Mouse (Mus musculus) kidney, embryonic 15.5 days (tissue): Measurements from ENCODE around the gene Map3k21. TPM values are rescaled to one million over a fixed set of nuclear protein-coding genes. Genes with fewer than 3 reads are reported as not detected.
A peak's percentile ranks its signal among the peaks of the same experiment; 100 is the strongest.

Source experiments
- ATAC-seq: fragments of 200-750 bp; cut with Nextera tagmentation; replicated peaks from 2 replicates; pipeline ENCODE4 v1.8.0; 2017; ENCODE audit warnings: moderate TSS enrichment; ENCODE audit not compliant: low FRiP score
- H3K27ac ChIP-seq: fragments of 300-500 bp; sonication (generic); 2 replicates; pipeline ENCODE4 v1.5.1; 2015; ENCODE audit warnings: mild to moderate bottlenecking, inconsistent platforms
- H3K27me3 ChIP-seq: fragments of 300-500 bp; sonication (generic); 2 replicates; pipeline ENCODE4 v1.6.1; 2015; ENCODE audit warnings: inconsistent platforms
- H3K36me3 ChIP-seq: fragments of 300-500 bp; sonication (generic); 2 replicates; pipeline ENCODE4 v1.6.1; 2015; ENCODE audit warnings: inconsistent platforms
- H3K4me1 ChIP-seq: fragments of 300-500 bp; sonication (generic); 2 replicates; pipeline ENCODE4 v1.6.1; 2015; ENCODE audit warnings: inconsistent platforms
- H3K4me2 ChIP-seq: fragments of 300-500 bp; sonication (generic); 2 replicates; pipeline ENCODE4 v1.6.1; 2015; ENCODE audit warnings: moderate library complexity, mild to moderate bottlenecking, inconsistent platforms
- H3K4me3 ChIP-seq: fragments of 300-500 bp; sonication (generic); replicated peaks from 2 replicates; pipeline ENCODE4 v1.5.1; 2015; ENCODE audit warnings: mild to moderate bottlenecking, inconsistent platforms
- H3K9ac ChIP-seq: fragments of 300-500 bp; sonication (generic); 2 replicates; pipeline ENCODE4 v1.6.1; 2015; ENCODE audit warnings: mild to moderate bottlenecking, inconsistent platforms
- H3K9me3 ChIP-seq: fragments of 300-500 bp; sonication (generic); replicated peaks from 2 replicates; pipeline ENCODE4 v1.6.1; 2016; ENCODE audit warnings: inconsistent platforms
- WGBS: fragments of 180-500 bp; shearing (Covaris S2); methylation state at CpG from one replicate; pipeline ENCODE4 v1.1.7; 2015; ENCODE audit warnings: mixed read lengths; 5-methylcytosine and 5-hydroxymethylcytosine counted together
- polyA plus RNA-seq: library from polyadenylated mRNA; unstranded; fragments of >200 nt; fragmentation: Nextera tagmentation; extraction: Ambion mirVana; gene quantifications from 2 replicates; pipeline ENCODE4 v1.2.1, GENCODE M21; 2015

The Map3k21 gene
- polyA plus RNA-seq, 1 experiment from 2014 or later: 4.6 TPM

DNA sequence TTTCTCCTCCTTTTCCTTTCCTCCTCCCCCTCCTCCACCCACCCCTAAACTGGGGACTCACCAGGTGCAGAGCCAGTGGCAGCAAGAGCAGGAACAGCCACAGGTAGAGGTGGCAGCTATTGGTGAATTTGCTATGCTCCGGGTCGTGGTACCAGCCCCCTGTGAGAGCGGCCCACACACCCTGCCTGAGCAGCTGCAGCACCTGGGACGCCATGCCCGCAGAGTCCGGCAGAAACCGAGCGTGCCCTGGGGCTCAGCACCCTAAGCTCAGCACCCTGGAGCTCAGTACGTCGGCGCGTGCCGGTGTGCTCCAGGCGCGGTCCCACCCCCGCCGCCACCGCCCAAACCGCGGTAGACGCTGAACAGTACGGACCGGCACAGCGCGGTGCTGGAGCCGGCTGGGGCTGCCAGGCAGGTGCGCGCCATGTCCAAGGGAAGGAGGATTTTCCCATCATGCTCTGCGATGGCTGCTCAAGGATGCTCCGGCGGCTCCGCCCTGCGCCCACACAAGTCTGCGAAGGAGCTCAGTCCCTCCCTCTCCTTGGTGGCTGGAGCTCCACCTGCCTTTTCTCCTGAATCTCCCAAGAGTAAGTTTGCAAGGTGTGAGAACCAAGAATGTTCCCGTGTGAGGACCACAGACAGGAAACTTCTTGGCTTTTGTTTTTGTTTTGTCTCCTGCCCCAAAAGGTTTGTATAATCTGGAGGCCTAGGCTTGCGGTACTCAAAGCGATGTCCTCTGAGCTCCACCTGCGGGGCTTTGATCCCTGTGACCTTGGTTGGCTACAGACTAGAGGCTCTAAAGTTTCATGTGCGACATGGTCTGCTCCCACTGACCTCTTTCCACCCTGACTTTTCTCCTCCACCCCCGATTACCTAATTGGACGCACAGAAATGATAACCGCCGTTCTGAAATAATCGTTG is 12.1 kb upstream of the Map3k21 start, which contains the start of gene Pcnx2:
Gene Pcnx2 (minus strand): TSS at position 450 of the 921 bp plus-strand sequence.
- 6% methylated on average over 44 of the region's 44 CpGs for WGBS
- ATAC-seq: peak; percentile 40; the same call in 1 of the 2 replicates

DNA sequence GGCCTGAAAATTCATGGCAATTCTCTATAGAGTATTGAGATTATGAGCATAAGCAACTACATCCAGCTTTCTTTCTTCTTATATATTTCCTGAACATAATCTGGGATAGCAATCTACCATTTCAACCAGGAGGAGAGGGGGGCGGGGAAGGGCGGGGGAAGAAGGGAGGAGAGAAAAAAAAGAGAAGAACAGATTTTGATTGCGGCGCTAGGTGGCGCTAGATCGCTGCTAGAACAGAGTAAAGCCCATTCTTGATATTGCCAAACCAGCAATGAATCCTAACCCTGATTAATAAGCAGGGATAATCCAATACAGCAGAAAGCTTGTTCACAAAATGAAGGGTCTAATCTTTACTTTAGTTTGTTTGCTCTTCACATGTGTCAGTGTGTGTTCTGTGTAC is 11.4 kb upstream of the Map3k21 start:
- H3K9ac ChIP-seq: no peak overlapping the region
- no peak overlapping the region for H3K27ac ChIP-seq
- peak overlapping the region; percentile 58 for H3K4me2 ChIP-seq
- no peaks in the 10 kb centered on the region for H3K9me3 ChIP-seq
- 0% methylated on average over 6 of the region's 6 CpGs for WGBS
- no peak overlapping the region for H3K4me3 ChIP-seq
- H3K27me3 ChIP-seq: peaks cover 30% of the 10 kb centered on the region
- H3K4me1 ChIP-seq: peaks cover 19% of the 10 kb centered on the region
- no peak for ATAC-seq
- no peaks in the 10 kb centered on the region for H3K36me3 ChIP-seq

More for the DNA sequence above, 12.1 kb upstream of the Map3k21 start, which contains the start of gene Pcnx2:
- H3K9me3 ChIP-seq: no peaks in the 10 kb centered on the region
- peaks cover 19% of the 10 kb centered on the region for H3K4me1 ChIP-seq
- peak within 1 kb of the TSS; percentile 29 for H3K4me3 ChIP-seq
- no peak within 1 kb of the TSS for H3K9ac ChIP-seq
- H3K27ac ChIP-seq: no peak within 1 kb of the TSS
- peaks cover 30% of the 10 kb centered on the region for H3K27me3 ChIP-seq
- H3K36me3 ChIP-seq: no peaks in the 10 kb centered on the region
- H3K4me2 ChIP-seq: peak within 1 kb of the TSS; percentile 58

DNA sequence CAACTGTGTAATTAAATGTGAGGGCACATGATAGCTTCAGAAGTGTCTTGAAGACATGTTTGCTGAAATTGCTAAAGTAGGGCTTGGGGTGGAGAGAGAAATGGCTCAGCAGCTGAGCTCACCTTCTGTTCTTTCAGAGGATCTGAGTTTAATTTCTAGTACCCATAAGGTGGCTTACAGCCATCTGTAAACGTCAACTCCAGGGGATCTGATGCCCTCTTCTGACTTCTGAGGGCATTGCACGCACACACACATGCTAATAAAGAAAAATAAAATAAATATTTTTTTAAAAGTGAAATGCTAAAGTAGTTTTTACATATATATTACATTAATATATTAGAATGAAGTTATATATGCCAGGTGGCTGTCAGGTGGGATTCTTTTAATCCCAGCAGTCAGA is 9.1 kb upstream of the Map3k21 start:
- no peak for ATAC-seq
- WGBS: 35% methylated on average over 2 of the region's 2 CpGs
- Histone ChIP-seq H3K9ac (no peak overlapping the region), H3K36me3 (no peaks in the 10 kb centered on the region), H3K27ac (no peak overlapping the region), H3K4me3 (no peak overlapping the region), H3K4me2 (no peak overlapping the region), H3K4me1 (peaks cover 19% of the 10 kb centered on the region), H3K9me3 (no peaks in the 10 kb centered on the region), H3K27me3 (peaks cover 26% of the 10 kb centered on the region)

DNA sequence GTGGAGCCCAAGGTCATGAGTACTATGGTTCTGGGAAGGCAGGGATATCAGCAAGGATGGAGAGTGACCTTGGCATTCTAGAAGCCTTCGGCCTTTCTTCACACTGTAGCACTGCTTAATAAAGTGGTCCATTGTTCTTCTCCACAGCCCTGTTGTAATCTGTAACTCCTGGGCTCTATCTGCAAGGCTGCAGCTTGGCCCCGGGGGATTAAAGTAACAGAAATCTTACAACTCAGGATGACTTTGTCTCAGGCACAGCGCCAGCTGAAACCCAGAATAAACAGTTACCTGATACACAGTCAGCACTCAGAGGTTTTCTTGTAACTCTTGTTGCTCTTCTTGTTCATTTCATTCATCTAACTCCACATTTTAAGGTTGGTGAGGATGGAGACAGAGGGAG is 7.7 kb upstream of the Map3k21 start:
- H3K27me3 ChIP-seq: peaks cover 13% of the 10 kb centered on the region
- H3K9ac ChIP-seq: no peak overlapping the region
- H3K36me3 ChIP-seq: no peaks in the 10 kb centered on the region
- H3K9me3 ChIP-seq: no peaks in the 10 kb centered on the region
- no peak overlapping the region for H3K27ac ChIP-seq
- ATAC-seq: no peak
- H3K4me2 ChIP-seq: no peak overlapping the region
- no peak overlapping the region for H3K4me3 ChIP-seq
- WGBS: 36% methylated on average over 3 of the region's 3 CpGs
- peaks cover 19% of the 10 kb centered on the region for H3K4me1 ChIP-seq

DNA sequence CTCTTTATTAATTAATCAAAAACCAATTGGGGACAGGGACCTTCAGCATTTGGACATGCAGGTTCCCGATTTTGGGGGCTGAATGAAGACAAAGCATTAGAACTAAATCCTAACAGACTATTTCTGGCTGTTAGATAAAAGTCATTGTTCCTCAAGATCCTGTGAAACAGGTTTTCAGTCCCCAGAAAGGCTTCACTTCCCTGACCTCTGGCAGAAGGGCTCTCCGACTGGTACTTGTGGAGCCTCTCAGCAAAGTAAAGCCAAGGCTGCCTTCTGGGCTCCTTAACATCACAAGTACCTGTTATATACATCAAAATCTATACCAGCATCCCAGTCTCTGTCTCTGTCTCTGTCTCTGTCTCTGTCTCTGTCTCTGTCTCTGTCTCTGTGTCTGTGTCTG is 4.9 kb upstream of the Map3k21 start:
- 67% methylated on average over 2 of the region's 2 CpGs for WGBS
- no peak overlapping the region for H3K9ac ChIP-seq
- ATAC-seq: no peak
- H3K27ac ChIP-seq: no peak overlapping the region
- peaks cover 13% of the 10 kb centered on the region for H3K4me1 ChIP-seq
- no peak overlapping the region for H3K4me3 ChIP-seq
- no peaks in the 10 kb centered on the region for H3K9me3 ChIP-seq
- H3K36me3 ChIP-seq: no peaks in the 10 kb centered on the region
- peaks cover 23% of the 10 kb centered on the region for H3K27me3 ChIP-seq
- H3K4me2 ChIP-seq: no peak overlapping the region

DNA sequence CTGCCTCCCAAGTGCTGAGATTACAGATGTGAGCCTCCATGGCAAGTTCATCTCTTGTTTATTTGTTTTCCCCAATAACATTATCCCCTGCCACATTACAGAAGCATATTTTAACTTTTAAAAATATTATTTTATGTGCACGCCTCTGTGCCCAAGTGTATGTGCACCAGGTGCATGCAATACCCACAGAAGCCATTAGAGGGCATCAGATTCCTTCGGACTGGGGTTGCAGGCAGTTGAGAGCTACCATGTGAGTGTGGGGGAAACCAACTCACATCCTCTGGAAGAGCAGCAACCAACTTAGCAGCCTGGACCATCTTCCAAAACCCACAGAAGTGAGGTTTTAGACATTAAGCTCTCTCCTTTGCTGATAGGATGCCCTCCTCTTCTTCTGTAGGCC is 2.9 kb upstream of the Map3k21 start:
- ATAC-seq: no peak
- Histone ChIP-seq H3K27ac (no peak overlapping the region), H3K27me3 (peaks cover 43% of the 10 kb centered on the region), H3K4me3 (no peak overlapping the region), H3K4me1 (peaks cover 28% of the 10 kb centered on the region), H3K9me3 (no peaks in the 10 kb centered on the region), H3K4me2 (no peak overlapping the region), H3K36me3 (no peaks in the 10 kb centered on the region), H3K9ac (no peak overlapping the region)
- WGBS: 77% methylated on average over 2 of the region's 2 CpGs

DNA sequence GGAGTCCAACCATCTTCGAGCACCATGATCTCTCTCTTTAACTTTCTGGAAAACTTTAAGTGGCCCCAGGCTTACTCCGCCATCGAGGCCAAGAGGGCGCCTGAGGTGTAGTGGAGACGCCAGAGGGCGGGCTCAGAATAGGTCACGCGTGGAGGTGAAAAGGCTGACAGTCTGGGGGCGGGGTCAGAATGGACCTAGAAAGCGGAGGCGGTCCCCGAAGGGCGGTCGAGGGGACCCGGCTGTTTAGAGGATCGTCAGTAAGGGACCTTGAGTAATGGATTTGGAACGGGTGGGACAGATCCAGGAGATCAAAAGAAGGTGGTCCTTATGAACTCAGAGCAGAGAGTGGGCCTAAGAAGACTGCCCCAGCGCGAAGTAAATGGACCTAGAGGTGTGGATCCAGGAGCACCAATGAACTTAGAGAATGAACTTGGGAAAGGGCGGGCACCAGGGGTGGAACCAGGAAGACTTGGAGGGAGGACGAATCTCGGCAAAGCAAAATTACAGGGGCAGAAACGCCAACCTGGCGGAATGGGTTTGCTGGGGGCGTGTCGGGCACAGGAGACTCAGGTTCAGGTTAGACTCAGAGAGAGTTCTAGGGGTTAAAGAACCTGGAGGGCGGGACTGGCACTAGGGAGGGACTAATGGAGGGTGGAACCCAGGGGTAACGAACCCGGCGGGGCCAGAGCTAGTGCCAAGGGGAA is 437 bp upstream of the Map3k21 start:
- Histone ChIP-seq H3K9ac (peak overlapping the region; percentile 59; the same call in 1 of the 2 replicates), H3K27ac (peak overlapping the region; percentile 77)
- 4% methylated on average over 30 of the region's 30 CpGs for WGBS

DNA sequence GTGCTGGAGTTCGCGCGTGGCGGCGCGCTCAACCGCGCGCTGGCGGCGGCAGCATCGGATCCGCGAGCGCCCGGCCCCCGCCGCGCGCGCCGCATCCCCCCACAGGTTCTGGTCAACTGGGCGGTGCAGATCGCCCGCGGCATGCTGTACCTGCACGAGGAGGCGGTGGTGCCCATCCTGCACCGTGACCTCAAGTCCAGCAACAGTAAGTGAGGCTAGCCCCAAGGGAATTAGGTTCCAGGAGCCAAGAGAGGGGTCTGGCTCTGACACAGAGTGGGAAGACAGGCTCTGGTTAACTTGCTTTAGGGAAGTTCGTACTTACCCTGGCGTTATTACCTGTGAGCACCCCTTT is 955 bp downstream of the Map3k21 start:
- peak overlapping the region; percentile 67 for H3K4me3 ChIP-seq
- peaks cover 35% of the 10 kb centered on the region for H3K4me1 ChIP-seq
- H3K4me2 ChIP-seq: peak overlapping the region; percentile 98
- H3K27ac ChIP-seq: peak overlapping the region; percentile 77
- peak overlapping the region; percentile 59 for H3K9ac ChIP-seq
- no peaks in the 10 kb centered on the region for H3K9me3 ChIP-seq
- 2% methylated on average over 31 of the region's 31 CpGs for WGBS
- peaks cover 57% of the 10 kb centered on the region for H3K27me3 ChIP-seq
- no peaks in the 10 kb centered on the region for H3K36me3 ChIP-seq
- no peak for ATAC-seq

More for the DNA sequence above, 437 bp upstream of the Map3k21 start:
- Histone ChIP-seq H3K4me3 (peak overlapping the region; percentile 67), H3K27me3 (peaks cover 57% of the 10 kb centered on the region), H3K36me3 (no peaks in the 10 kb centered on the region), H3K4me1 (peaks cover 35% of the 10 kb centered on the region), H3K4me2 (peak overlapping the region; percentile 98), H3K9me3 (no peaks in the 10 kb centered on the region)
- ATAC-seq: peak; percentile 92

DNA sequence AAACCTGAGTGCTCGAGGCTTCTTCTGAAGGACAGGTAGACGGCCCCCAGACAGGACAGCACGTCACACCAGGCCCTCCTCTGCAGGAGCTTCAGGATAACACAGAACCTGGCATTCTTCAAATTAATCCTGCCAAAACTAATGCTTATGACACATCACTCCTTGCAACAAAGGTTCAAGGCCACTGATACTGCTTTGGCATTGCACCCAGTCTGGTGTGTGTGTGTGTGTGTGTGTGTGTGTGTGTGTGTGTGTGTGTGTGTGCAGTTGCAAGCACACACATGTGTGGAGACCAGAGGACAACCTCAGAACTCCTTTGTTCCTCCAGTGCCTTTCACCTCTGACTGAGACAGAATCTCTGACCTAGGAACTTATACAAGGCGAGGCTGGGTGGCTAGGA is 3.0 kb downstream of the Map3k21 start:
- Histone ChIP-seq H3K4me2 (peak overlapping the region; percentile 98), H3K36me3 (no peaks in the 10 kb centered on the region), H3K4me1 (peaks cover 46% of the 10 kb centered on the region), H3K27ac (no peak overlapping the region), H3K9me3 (no peaks in the 10 kb centered on the region), H3K4me3 (peak overlapping the region; percentile 67; the same call in 1 of the 2 replicates), H3K27me3 (peaks cover 55% of the 10 kb centered on the region), H3K9ac (peak overlapping the region; percentile 24; the same call in 1 of the 2 replicates)
- WGBS: 90% methylated on average over 4 of the region's 4 CpGs
- no peak for ATAC-seq

DNA sequence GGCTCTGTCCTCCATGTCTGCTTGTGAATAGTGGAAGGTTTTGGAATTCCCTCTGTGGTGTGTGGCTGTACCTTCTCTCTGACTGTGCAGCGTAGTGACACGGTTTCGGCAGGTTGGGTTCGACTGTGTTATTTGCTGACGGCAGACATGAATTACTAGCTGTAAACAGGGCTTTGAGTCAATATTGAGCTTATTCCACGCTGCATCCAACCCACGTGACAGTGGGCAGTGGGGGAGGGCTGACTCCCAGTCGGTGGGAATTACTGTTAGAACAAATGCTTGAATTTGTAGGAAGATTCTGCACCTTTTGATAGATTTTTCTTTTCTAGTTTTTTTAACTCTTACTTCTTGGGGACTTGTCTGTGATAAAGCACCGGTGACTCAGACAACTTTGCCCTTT is 4.1 kb downstream of the Map3k21 start:
- whole genome bisulfite sequencing: 59% methylated on average over 9 of the region's 9 CpGs
- ATAC-seq: no peak
- Histone ChIP-seq H3K27ac (no peak overlapping the region), H3K4me3 (0 out of 2 replicates have a peak overlapping the region, but pooled peaks have one; percentile 4), H3K27me3 (peaks cover 44% of the 10 kb centered on the region), H3K9ac (no peak overlapping the region), H3K4me2 (peak overlapping the region; percentile 27; the same call in 1 of the 2 replicates), H3K4me1 (peaks cover 57% of the 10 kb centered on the region), H3K9me3 (no peaks in the 10 kb centered on the region), H3K36me3 (no peaks in the 10 kb centered on the region)

DNA sequence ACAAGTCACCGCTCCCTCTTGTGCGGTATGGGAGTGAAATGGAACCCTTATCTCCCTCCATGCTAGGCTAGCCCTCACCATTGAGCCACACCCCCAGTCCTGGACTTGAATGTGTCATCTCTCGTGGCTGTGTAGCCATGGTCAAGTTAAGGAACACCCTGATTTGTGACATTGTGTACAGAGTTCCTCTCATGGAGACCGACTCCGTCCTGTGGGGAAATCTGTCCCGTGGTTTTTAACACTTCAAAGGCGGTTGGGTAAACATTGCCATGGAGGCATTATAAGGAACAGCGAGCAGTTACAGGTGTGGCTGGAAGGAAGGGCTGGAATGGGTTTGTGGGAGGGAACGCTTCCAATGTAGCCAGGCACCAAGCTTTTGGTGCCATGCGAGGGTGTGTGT is 6.8 kb downstream of the Map3k21 start:
- peaks cover 18% of the 10 kb centered on the region for H3K27me3 ChIP-seq
- ATAC-seq: no peak

DNA sequence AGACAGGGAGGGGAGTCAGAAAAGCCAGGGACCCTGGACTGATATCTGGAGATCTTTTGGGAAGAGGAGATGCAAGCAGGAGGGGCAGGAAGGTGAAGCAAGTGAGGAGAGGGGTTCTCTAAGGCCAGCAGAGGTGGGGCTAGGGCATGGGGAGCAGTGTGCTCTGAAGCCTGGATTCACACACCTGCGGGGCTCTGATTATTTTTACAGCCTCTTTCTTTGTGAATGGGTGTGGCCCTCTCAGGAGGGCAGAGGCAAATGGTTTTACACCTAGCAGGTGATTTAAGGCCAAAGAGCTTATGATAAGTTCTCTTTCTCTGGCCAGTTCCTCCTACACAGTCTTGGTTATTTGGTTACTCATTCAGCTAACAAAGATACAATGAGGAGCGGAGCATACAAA is 8.5 kb downstream of the Map3k21 start:
- Histone ChIP-seq H3K4me3 (no peak overlapping the region), H3K27me3 (peaks cover under 1% of the 10 kb centered on the region; the same call in 1 of the 2 replicates), H3K36me3 (no peaks in the 10 kb centered on the region), H3K27ac (peak overlapping the region; percentile 83), H3K9ac (no peak overlapping the region), H3K4me1 (peaks cover 58% of the 10 kb centered on the region), H3K4me2 (0 out of 2 replicates have a peak overlapping the region, but pooled peaks have one; percentile 16), H3K9me3 (no peaks in the 10 kb centered on the region)
- WGBS: 48% methylated on average over 2 of the region's 2 CpGs
- no peak for ATAC-seq

More for the DNA sequence above, 6.8 kb downstream of the Map3k21 start:
- no peak overlapping the region for H3K27ac ChIP-seq
- no peak overlapping the region for H3K4me2 ChIP-seq
- H3K4me1 ChIP-seq: peaks cover 61% of the 10 kb centered on the region
- no peaks in the 10 kb centered on the region for H3K9me3 ChIP-seq
- H3K4me3 ChIP-seq: no peak overlapping the region
- H3K36me3 ChIP-seq: no peaks in the 10 kb centered on the region
- no peak overlapping the region for H3K9ac ChIP-seq
- 42% methylated on average over 10 of the region's 10 CpGs for WGBS
